Mouse (Mus musculus): ENCODE data around the gene Zfp944. TPM values are rescaled to one million over a fixed set of nuclear protein-coding genes. Genes with fewer than 3 reads are reported as not detected.

Gene Zfp944
- polyA plus RNA-seq (2012; rRNA removed): 3.0 and 3.6 TPM in 2 replicates

DNA sequence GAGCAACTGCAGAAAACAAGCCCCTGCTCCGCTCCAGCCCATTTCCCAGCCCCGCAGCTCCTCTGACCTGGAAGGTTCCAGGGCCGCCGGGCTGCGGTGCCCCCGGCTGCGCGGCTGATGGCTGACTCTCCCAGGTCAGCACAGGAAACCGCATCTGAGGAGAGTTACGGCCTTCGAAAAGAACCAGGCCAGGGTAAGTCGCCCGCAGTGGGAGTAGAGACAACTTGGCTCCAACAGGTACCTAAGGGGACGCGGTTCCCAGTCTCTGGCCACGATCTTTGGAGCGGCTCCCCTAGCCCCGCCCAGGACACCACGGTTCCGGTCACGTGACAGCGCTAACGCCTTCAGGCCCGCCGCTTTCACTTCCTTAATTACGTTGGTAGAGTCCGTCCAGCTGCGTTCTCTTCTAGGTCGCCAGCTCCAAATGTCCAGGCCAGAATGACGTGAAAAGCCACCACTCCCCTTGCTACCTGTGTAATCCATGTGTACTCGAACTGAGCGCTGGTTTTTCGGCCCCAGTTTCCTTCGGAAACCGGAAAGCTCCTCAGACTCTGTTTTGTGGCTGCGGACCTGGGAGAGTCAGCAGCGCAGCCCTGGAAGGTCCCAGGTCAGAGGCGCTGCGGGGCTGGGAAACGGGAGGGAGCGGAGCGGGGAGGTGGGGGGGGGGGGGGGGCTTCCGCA lies at the start of gene Zfp944, which contains the start of gene Zfp758:
TSS of gene Zfp944 (minus strand) at position 300 of the 681 bp plus-strand sequence.
TSS of gene Zfp758 (plus strand) at position 353 of the 681 bp plus-strand sequence.

DNA sequence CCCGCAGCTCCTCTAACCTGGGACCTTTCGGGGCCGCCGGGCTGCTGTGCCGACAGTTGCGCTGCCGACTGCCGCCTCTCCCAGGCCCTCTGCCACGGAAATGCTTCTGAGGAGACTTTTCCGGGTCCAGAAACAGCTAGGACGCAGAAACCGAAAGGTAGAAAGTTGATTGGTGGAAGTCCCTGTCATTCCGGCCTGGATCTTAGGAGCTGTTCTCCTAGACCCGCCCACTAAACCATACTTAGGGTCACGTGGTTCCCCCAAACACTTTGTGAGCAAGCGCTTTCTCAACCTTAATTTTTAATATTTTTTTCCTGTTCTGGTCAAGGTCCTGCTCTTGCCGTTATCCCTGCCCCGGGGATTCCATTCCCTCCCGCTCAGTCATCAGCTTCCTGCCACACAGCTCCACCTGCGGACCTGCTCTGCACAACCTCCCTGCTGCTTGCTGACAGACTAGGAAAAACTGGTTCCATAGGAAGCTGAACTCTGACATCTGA lies 46.4 kb downstream of the Zfp944 start, which contains the start of gene CT030661.1:
TSS of gene CT030661.1 (minus strand) at position 108 of the 497 bp plus-strand sequence.

Other genes with a start within 250 kb of the Zfp944 start
- 0.21 and 0.25 TPM in 2 replicates for gene Zfp947, start 195.2 kb downstream of the Zfp944 start, polyA plus RNA-seq (2012; rRNA removed)
- gene Zfp994, start 135.8 kb downstream of the Zfp944 start, polyA plus RNA-seq (2012; rRNA removed): 0.64 and 0.70 TPM in 2 replicates
- 2.7 TPM in 2 replicates for gene CT030661.1, start 46.6 kb downstream of the Zfp944 start, polyA plus RNA-seq (2012; rRNA removed)
- 1.5 and 1.8 TPM in 2 replicates for gene Zfp758, start 53 bp upstream of the Zfp944 start, polyA plus RNA-seq (2012; rRNA removed)
- gene Zfp946, start 62.8 kb upstream of the Zfp944 start, polyA plus RNA-seq (2012; rRNA removed): 1.8 and 1.9 TPM in 2 replicates
- not detected in 2 replicates for gene Vmn2r111, start 212.1 kb upstream of the Zfp944 start, polyA plus RNA-seq (2012; rRNA removed)
- gene Vmn2r112, start 239.6 kb upstream of the Zfp944 start, polyA plus RNA-seq (2012; rRNA removed): not detected in 2 replicates

All from liver, embryonic 14 days (tissue).